Mouse (Mus musculus): ENCODE measurements around the gene Ccdc33. TPM values are rescaled to one million over a fixed set of nuclear protein-coding genes. Genes with fewer than 3 reads are reported as not detected.
A peak's percentile ranks its signal among the peaks of the same experiment; 100 is the strongest.

The Ccdc33 gene
- total RNA-seq, 2 experiments from 2014 or later = 0.86 to 1.3 TPM

DNA sequence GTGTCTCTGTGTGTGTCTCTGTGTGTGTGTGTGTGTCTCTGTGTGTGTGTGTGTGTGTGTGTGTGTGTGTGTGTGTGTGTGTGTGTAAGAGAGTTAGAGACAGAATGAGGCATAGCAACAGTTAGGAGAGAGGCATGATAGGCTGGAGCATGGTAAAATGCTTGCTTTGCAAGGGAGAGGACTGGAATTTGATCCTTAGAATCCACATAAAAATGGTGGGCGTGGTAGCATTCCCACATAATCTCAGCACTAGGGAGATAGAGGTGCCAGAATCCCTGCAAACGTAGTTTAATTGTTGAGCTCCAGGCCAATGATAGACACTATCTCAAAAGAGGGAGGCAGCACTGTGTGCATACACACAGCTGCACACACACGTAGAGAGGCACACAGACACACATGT lies 6.5 kb upstream of the Ccdc33 start:
- TF ChIP-seq CTCF (IDR thresholded peaks at IDR 0.05) = no peak
- intact Hi-C loops (cut with DNase I) = no loop called here

DNA sequence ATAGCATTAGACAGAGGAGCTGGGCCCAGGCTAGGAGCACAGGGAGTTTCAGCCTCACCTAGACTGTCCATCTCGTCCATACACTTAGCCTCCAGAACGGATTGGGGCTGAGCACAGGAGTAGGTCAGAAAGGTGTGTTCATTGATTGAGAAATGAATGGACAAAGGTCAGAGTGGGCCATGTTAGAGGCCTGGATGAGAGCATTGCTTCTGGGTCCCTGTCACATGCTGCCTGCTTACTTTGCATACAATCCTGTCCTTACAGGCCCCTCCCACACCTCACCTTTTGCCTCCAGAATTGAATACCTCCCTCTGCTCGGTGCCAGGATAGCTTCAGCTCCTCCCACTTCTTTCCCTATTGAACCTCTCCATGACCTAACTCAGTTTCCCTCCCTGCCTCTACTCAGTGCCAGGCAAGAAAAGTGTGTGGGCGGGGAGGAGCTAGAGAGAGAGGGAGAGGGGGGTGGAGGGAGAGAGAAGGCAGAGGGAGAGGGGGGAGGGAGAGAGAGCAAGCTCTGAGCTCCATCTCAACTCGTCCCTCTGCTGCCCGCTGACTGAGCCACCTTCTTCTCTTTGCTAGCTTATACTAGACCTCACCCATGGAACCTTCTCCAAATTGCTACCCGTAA lies 2.5 kb downstream of the Ccdc33 start:
- peak in 1 of 2 experiments; percentile 27 for DNase-seq (ENCODE audit: extremely low spot score in 1 of 2, low spot score in 2 of 2)
- TF ChIP-seq CTCF (IDR thresholded peaks at IDR 0.05) = no peak
- Histone ChIP-seq H3K4me3 (no peak overlapping the region), H3K27ac (no peak overlapping the region)
- intact Hi-C loops (cut with DNase I) = no loop called here

More for the DNA sequence above, 6.5 kb upstream of the Ccdc33 start:
- Histone ChIP-seq H3K27ac (no peak overlapping the region), H3K4me3 (no peak overlapping the region)
- no peak for DNase-seq (ENCODE audit: extremely low spot score in 1 of 2, low spot score in 2 of 2)

DNA sequence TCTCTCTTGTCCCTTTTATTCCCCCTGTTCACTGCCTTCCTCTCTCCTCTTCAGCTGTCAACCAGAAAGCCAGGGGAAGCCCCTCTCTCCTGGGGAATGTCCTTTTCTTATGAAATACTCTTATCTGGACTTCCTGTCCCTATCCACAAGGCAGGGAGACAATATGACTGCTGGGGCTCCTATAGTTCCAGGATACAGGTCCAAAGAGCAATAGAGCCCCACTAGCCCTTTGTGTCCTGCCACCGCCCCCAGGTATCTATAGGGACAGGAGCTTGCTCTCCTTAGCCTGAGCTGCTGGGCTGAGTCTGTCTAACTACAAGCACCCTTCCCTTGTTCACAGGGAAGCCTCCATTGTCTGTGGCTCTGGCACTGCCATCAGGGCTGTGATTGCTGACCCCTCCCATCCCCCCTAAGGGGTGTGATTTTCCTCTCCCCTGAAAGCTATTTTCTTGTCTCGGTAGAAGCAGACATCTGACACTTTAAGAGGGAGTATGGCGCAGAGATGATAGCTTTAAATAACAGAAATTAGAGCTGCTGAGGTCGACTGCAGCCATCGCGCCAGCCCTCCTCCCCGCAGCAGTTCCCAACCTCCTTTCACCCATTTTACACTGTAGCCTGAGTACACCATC lies 3.2 kb downstream of the Ccdc33 start:
- TF ChIP-seq CTCF (IDR thresholded peaks at IDR 0.05) = no peak
- intact Hi-C loops (cut with DNase I) = no loop called here
- Histone ChIP-seq H3K4me3 (no peak overlapping the region), H3K27ac (no peak overlapping the region)
- DNase-seq (ENCODE audit: extremely low spot score in 1 of 2, low spot score in 2 of 2) = no peak

DNA sequence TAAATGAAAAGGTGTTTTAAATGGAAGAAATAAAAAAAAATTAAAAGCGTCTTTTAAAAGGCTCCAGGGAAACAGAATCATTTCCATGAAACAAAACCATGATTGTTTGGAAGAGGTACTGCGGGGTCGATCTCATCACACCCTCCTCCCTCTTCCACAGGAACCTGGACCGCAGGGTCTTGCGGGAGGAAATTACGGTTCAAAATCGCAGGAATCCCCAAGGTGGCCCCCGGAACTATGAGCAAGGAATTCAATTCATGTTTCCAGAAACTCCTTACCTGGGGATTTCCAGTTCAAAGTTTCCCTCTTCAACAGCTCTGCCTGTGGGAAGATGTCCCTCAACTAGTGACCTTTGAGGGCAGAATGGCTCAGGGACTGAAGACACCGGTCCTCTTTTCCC lies 4.6 kb downstream of the Ccdc33 start:
- no peak overlapping the region for H3K4me3 ChIP-seq
- no peak for DNase-seq (ENCODE audit: extremely low spot score in 1 of 2, low spot score in 2 of 2)
- intact Hi-C loops (cut with DNase I) = no loop called here
- no peak overlapping the region for H3K27ac ChIP-seq
- TF ChIP-seq CTCF (IDR thresholded peaks at IDR 0.05) = no peak

DNA sequence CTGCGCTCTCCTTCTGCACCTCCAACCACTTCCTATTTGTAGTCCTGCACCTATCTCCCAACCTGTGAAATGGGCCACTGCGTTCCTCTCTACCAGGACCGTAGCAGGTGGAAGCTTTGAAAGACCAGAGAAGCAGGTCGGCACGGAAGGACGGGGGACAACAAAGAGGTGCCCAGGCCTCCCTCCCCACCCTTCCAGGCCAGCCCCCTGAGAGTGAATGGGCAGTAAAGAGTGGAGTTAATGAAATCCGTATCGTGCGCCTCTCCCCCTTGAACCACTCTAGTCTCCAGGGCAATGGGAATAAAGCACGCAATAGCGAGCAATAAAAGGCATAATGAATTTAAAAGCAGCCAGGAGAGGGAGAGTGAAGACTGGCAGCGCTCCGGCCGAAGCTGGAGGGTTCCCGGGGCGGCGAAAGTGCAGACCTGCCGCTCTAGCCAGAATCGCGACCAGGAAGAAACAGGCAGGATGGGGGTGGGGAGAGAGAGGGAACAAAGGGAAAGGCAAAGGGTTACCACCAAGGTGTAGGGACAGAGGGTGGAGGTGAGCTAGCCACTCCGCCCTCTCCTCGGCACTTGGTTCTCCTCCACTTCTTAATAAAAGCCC lies 5.2 kb downstream of the Ccdc33 start:
- no peak for TF ChIP-seq CTCF (IDR thresholded peaks at IDR 0.05)
- Histone ChIP-seq H3K27ac (no peak overlapping the region), H3K4me3 (no peak overlapping the region)
- DNase-seq (ENCODE audit: extremely low spot score in 1 of 2, low spot score in 2 of 2) = no peak
- intact Hi-C loops (cut with DNase I) = no loop called here

DNA sequence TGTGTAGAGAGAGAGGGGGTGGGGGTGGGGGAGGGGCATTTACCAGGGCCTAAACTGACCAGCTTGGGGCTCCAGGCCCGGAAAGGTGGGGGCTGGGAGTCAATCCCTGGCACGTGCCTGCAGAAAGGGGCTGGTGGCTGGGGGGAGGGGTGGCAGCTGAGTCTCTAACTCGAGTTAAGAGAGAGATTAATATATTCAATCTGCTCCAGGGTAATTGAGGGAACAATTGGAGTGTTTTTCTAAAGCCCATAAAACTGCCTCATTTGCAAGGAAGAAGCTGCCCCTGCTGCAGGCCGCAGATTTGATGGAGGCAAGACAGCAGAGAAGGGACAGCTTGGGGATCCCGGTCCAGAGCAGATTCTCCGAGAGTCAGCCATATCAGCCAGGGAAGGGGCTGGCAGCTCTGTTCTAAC lies 5.8 kb downstream of the Ccdc33 start:
- TF ChIP-seq CTCF (IDR thresholded peaks at IDR 0.05) = no peak
- Histone ChIP-seq H3K27ac (no peak overlapping the region), H3K4me3 (no peak overlapping the region)
- DNase-seq (ENCODE audit: extremely low spot score in 1 of 2, low spot score in 2 of 2) = no peak
- intact Hi-C loops (cut with DNase I) = no loop called here

DNA sequence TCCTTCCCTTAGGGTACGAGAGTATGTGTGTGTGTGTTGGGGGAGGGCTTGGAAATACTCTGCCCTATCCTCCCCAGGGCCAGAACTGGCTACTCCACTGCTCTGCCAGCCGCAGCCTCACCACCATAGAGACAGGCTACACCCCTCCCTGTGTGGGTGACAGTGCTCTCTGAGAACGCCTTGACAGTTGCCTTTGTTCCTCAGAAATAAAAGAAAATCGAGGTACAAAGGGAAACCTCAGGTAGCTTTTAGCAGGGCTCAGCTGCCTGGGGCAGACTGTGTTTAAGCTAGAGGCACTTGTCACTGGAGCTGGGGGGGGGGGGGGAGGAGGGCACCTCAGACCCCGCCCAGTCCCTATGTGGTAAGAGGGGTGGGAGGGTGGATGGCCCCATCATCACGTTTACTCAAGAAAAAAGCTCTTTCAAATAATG lies 6.3 kb downstream of the Ccdc33 start:
- peak overlapping the region; percentile 77 for H3K27ac ChIP-seq
- TF ChIP-seq CTCF (IDR thresholded peaks at IDR 0.05) = no peak
- H3K4me3 ChIP-seq = no peak overlapping the region
- intact Hi-C loops (cut with DNase I) = no loop called here
- peak in 1 of 2 experiments; percentile 31 for DNase-seq (ENCODE audit: extremely low spot score in 1 of 2, low spot score in 2 of 2)

DNA sequence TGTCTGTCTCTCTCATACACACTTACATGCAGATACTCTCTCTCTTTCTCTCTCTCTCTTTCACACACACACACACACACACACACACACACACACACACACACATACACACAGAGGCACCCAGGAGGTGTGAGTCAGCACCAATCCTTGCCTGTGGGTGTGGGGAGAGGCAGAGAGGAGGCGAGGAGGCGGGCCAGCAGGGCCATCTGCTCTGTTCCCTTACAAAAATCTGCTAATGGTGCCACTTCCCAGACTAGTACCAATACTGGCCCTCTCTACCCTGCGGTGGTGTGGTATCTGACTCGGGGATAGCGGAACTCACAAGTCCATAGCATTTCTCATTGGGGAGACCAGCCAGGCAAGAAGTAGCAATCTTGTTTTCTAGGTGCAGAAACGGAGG lies 7.2 kb downstream of the Ccdc33 start:
- DNase-seq (ENCODE audit: extremely low spot score in 1 of 2, low spot score in 2 of 2) = peak; percentile 73 to 79
- TF ChIP-seq CTCF (IDR thresholded peaks at IDR 0.05) = no peak
- intact Hi-C loops (cut with DNase I) = loop anchor here (1.0 to 2.0 kb wide), 3 partner anchors 45 to 89 kb away; no protein-coding TSS in a partner anchor
- peak overlapping the region; percentile 78 for H3K27ac ChIP-seq
- no peak overlapping the region for H3K4me3 ChIP-seq

DNA sequence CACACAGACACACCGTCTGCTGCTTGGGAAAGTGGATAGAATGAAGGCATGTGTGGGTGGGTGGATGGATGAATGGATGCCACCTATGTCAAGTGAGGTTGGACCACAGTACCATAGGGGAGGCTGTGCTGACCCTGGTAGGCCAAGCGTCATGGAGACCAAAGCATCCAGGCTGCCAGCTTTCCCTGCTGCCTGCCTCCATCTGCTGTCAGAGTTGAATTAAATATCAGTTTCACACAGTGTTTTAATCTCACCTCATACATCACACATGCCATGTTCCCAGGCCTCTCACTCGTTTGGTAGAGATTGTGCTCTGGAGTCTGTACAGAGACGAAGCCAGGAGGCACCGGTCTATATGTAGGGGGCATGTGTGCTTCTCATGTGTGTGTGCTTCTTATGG lies 7.8 kb downstream of the Ccdc33 start:
- intact Hi-C loops (cut with DNase I) = loop anchor here (1.0 to 2.0 kb wide), 3 partner anchors 44 to 90 kb away; no protein-coding TSS in a partner anchor
- DNase-seq (ENCODE audit: extremely low spot score in 1 of 2, low spot score in 2 of 2) = no peak
- H3K27ac ChIP-seq = peak overlapping the region; percentile 78
- no peak for TF ChIP-seq CTCF (IDR thresholded peaks at IDR 0.05)
- no peak overlapping the region for H3K4me3 ChIP-seq

DNA sequence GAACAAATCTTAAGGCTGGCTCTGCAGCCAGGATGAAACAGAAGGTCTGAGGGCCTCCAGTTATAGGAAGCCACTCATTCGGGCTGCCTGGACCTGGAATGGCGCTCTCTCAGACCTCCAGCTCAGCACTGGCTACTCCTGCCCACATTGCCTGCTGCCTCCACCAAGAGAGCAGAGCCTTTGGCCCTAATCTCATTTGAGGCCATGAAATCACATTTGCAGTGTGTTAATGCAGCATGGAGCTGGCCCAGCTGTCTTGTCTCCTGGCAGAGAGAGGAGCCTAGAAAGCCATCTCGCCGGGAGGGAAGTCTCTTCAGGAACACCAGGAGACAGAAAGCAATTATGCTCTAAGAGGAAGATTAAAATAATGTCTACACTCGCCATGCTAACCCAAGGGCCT lies 11.1 kb downstream of the Ccdc33 start:
- intact Hi-C loops (cut with DNase I) = no loop called here
- Histone ChIP-seq H3K27ac (peak overlapping the region; percentile 47), H3K4me3 (no peak overlapping the region)
- no peak for DNase-seq (ENCODE audit: extremely low spot score in 1 of 2, low spot score in 2 of 2)
- no peak for TF ChIP-seq CTCF (IDR thresholded peaks at IDR 0.05)

DNA sequence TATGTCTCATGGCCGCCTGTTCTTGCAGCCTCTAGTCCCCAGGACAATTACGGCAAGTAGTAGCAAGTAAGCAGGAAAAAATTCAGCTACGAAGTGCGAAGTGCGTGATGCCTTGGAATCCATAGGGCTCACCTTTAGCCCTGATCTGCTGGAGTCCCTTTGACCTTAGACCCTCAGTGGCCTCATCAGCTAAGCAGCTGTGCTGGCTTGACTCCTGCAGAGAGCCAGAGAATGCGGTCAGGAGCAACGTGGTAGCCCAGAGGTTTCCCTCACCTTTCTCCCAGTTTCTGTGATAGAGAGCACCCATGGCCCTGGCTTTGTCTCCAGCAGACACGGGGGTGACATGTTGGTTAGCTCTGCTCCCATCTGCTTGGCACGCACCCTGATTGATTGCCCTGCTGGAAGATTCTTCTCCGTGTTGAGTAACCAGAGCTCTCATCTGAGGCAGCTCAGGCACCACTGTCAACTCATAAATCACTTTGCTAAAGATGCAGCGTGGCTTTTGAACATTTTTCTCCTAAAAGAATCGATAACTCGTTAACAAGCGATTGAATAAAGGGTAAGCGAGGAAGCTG lies 12.9 kb downstream of the Ccdc33 start:
- Histone ChIP-seq H3K27ac (no peak overlapping the region), H3K4me3 (no peak overlapping the region)
- intact Hi-C loops (cut with DNase I) = no loop called here
- TF ChIP-seq CTCF (IDR thresholded peaks at IDR 0.05) = no peak
- no peak for DNase-seq (ENCODE audit: extremely low spot score in 1 of 2, low spot score in 2 of 2)

DNA sequence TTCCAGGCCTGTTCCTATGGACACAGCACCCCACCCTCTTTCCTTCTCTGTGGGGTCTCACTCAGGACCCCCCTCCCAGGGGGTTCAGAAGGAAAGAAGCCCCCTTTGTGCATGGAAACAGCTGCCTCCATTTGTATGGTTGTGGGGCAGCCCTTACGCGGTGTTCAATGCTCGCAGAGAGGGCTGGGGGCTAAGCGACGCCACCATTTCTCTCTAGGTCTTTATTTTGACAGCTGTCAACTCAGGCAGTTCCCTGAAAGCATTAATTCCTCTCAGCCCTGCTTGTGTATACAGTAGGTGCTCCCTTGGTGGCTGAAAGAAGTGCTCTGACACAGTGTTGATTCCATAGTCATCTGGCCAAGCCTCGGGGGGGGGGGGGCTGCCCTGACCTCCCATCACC lies 15.0 kb downstream of the Ccdc33 start:
- intact Hi-C loops (cut with DNase I) = no loop called here
- Histone ChIP-seq H3K4me3 (no peak overlapping the region), H3K27ac (no peak overlapping the region)
- DNase-seq (ENCODE audit: extremely low spot score in 1 of 2, low spot score in 2 of 2) = no peak
- no peak for TF ChIP-seq CTCF (IDR thresholded peaks at IDR 0.05)
